Mouse (Mus musculus) limb, embryonic 15.5 days (tissue): ENCODE measurements around the gene Tubgcp2. TPM values are rescaled to one million over a fixed set of nuclear protein-coding genes. Genes with fewer than 3 reads are reported as not detected.

Experiments
- ATAC-seq: fragments of 200-750 bp; cut with Nextera tagmentation; 2 replicates; pipeline ENCODE4 v1.8.0; 2017; ENCODE audit warnings: low read depth, moderate TSS enrichment; ENCODE audit not compliant: insufficient number of reproducible peaks, low FRiP score, low TSS enrichment
- H3K27ac ChIP-seq: fragments of 300-500 bp; sonication (generic); 2 replicates; pipeline ENCODE4 v1.5.1; 2015; ENCODE audit warnings: moderate library complexity, mild to moderate bottlenecking, inconsistent platforms
- H3K27me3 ChIP-seq: fragments of 300-500 bp; sonication (generic); 2 replicates; pipeline ENCODE4 v1.6.1; 2015; ENCODE audit warnings: inconsistent platforms
- H3K36me3 ChIP-seq: fragments of 300-500 bp; sonication (generic); 2 replicates; pipeline ENCODE4 v1.6.1; 2015; ENCODE audit warnings: inconsistent platforms
- H3K4me1 ChIP-seq: fragments of 300-500 bp; sonication (generic); 2 replicates; pipeline ENCODE4 v1.6.1; 2015; ENCODE audit warnings: inconsistent platforms
- H3K4me2 ChIP-seq: fragments of 300-500 bp; sonication (generic); 2 replicates; pipeline ENCODE4 v1.6.1; 2015; ENCODE audit warnings: mild to moderate bottlenecking, inconsistent platforms
- H3K4me3 ChIP-seq: fragments of 300-500 bp; sonication (generic); 2 replicates; pipeline ENCODE4 v1.5.1; 2015; ENCODE audit warnings: mild to moderate bottlenecking, inconsistent platforms
- H3K9ac ChIP-seq: fragments of 300-500 bp; sonication (generic); 2 replicates; pipeline ENCODE4 v1.6.1; 2015; ENCODE audit warnings: inconsistent platforms
- H3K9me3 ChIP-seq: fragments of 300-500 bp; sonication (generic); 2 replicates; pipeline ENCODE4 v1.6.1; 2016; ENCODE audit warnings: inconsistent platforms
- WGBS: fragments of 180-500 bp; shearing (Covaris S2); methylation state at CpG from one replicate; pipeline ENCODE4 v1.1.7; 2015; 5-methylcytosine and 5-hydroxymethylcytosine counted together
- polyA plus RNA-seq: library from polyadenylated mRNA; unstranded; fragments of >200 nt; fragmentation: Nextera tagmentation; extraction: Ambion mirVana; gene quantifications from 2 replicates; pipeline ENCODE4 v1.2.1, GENCODE M21; 2015

Gene Tubgcp2
- polyA plus RNA-seq, 1 experiment from 2014 or later: 51.9 TPM

DNA sequence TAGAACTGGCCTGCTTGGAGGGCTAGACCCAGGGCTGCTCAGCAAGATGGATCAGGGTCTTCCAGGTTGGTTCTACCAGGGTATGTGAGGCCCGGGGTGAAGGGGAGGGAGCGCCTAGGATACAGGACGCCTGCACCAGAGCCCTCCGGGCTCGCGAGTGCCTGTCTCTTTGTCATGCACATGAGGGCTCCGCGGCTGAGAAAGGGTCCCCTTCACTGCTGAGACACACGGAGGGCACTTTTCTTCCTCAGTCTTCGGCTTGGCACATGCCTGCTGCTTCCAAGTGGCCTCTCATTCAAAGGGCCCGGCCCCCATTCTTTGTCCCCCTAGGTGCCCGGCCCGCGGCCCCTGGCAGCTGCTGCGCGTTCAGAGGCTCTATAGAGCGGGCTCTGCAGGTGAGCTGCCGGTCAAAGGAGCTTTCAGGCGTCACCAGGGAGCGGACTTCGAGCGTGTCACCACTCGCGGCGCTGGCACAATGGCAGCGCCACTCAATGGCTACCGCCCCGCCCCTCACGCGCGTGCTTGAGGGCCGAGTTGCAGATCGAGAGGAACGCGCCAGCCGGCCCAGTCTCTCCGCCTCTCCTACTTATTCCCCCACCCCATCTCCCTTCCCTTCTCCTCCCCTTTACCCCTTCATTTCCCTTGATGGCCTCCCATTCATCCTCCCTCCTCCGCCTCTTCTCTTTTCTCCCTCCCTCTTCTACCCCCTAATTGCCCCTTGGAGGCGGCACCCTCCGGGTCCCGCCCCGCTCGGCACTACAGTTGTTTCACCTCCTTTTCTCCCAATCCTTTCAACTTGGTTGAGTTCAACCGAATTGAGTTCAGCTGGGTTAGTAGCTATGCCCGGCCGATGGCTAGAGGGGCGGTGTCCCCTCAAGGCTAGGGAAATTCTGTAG lies 24.7 kb upstream of the Tubgcp2 start:
- Histone ChIP-seq H3K9ac (no peak overlapping the region), H3K27me3 (peaks cover 93% of the 10 kb centered on the region), H3K4me3 (peak overlapping the region; percentile 38), H3K27ac (no peak overlapping the region), H3K36me3 (no peaks in the 10 kb centered on the region), H3K4me1 (peaks cover 21% of the 10 kb centered on the region), H3K4me2 (peak overlapping the region; percentile 83), H3K9me3 (no peaks in the 10 kb centered on the region)
- 2% methylated on average over 46 of the region's 47 CpGs for WGBS
- no peak for ATAC-seq

DNA sequence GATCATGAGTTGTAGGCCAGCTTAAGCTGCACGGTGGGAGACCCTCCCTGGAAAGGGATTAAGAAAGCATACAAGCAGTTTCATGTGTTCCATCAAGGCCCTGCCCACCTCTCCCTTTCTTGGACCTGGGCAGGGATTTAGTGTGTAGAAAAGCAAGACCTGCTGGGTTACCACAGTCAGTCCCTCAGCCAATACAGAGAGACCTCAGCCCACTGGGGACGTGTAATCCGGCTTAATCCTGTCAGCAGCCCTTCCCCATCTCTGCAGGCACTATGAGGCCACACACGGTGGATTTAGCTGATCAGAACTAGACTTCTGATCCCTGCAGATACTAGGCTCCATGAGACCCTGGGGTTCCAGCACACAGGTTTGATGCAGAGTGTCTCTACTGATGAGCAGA lies 23.1 kb upstream of the Tubgcp2 start:
- no peak for ATAC-seq
- Histone ChIP-seq H3K9ac (no peak overlapping the region), H3K4me2 (no peak overlapping the region), H3K27me3 (peaks cover 93% of the 10 kb centered on the region), H3K36me3 (no peaks in the 10 kb centered on the region), H3K4me3 (no peak overlapping the region), H3K4me1 (peaks cover 21% of the 10 kb centered on the region), H3K9me3 (no peaks in the 10 kb centered on the region), H3K27ac (no peak overlapping the region)
- 53% methylated on average over 4 of the region's 4 CpGs for WGBS

DNA sequence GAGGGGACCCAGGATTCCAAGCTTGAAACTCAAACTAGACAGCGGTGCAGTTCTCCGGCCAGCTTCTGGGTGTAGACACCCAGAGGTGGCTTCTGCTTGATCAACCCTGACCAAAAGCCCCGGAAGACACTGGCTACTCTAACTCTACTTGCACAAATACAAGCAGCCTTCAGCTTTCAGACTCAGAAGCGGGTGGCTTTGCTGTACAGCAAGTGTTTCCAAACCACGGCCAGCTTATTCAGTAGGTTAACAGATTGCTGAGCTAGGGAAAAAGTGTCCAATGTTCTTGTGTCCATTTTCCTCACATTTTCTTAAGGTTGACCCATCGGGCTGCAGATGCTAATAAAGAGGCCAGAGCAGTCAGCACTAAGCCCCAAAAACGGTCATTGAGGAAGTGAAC lies 22.1 kb upstream of the Tubgcp2 start:
- ATAC-seq: no peak
- Histone ChIP-seq H3K9me3 (no peaks in the 10 kb centered on the region), H3K36me3 (no peaks in the 10 kb centered on the region), H3K9ac (no peak overlapping the region), H3K4me1 (peaks cover 21% of the 10 kb centered on the region), H3K4me3 (peak overlapping the region; percentile 44), H3K27me3 (peaks cover 91% of the 10 kb centered on the region), H3K4me2 (peak overlapping the region; percentile 86), H3K27ac (no peak overlapping the region)
- 28% methylated on average over 7 of the region's 7 CpGs for WGBS

DNA sequence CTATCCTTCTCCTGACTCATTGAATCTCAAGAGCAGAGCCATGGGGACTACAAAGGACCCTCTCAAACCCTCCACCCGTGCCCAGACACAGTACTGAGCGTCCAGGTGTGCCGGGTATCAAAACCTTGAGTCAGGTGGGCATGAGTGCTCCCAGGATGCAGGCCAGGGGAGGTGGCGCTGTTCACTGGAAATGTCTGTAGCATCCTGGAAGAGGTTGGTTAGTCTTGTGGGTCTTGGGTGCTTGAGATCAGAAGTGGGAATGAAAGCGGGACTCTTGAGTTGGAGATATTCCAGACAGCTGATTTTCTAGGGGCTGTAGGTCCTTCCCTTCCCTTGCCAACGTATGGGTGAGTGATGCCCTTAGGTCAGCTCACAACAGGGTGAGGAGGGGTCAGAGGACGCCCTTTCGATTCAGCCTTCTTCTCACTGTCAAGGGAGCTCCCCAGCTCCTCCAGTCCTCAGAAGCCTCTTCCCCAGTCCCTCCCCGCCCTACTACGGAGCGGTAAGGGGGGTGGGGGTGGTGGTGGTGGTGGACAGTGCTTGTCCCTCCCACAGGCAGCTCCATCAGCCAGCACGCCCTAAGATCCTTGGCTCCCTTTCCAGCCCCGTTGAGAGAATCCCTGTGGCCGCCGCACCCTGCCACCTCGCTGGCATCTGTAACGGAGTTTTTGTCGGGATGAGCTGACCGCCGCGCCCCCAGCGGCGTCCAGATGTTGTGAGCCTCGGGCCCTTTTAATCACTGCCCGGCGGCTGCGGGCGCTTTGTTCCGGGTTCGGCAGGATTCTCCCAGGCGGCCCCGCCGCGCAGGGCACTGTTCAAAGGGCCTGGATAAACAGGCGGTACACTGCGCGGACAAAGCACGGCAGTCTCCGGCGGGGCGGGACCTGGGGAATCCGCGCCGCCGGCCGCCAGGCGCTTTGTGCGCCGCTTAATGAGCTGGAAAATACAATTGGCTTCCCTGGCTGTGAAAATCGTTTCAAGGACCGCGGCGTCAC lies 21.2 kb upstream of the Tubgcp2 start:
- H3K9me3 ChIP-seq: no peaks in the 10 kb centered on the region
- ATAC-seq: 0 out of 2 replicates have a peak, but pooled peaks have one; percentile 40
- WGBS: 4% methylated on average over 53 of the region's 53 CpGs
- H3K4me3 ChIP-seq: peak overlapping the region; percentile 44
- peak overlapping the region; percentile 23; the same call in 1 of the 2 replicates for H3K9ac ChIP-seq
- no peak overlapping the region for H3K27ac ChIP-seq
- peak overlapping the region; percentile 86 for H3K4me2 ChIP-seq
- H3K4me1 ChIP-seq: peaks cover 21% of the 10 kb centered on the region
- no peaks in the 10 kb centered on the region for H3K36me3 ChIP-seq
- H3K27me3 ChIP-seq: peaks cover 91% of the 10 kb centered on the region

DNA sequence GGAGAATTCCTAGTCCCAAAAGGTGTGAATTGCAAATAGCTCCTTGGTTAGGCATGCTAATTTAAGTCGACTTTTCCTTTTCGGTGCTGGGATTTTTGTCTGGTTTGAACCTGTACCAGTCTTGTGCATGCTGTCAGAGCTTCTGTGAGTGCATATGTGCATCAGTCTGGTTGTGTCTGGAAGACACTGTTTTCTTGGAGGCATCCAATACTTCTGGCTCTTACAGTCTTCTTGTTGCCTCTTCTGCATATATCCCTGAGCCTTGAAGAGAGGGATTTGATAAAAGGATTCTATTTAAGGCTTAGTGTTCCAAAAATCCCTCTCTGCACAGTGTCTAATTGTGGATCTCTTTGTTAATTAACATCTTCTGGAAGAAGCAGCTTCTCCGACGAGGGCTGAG lies 17.7 kb upstream of the Tubgcp2 start:
- peaks cover 89% of the 10 kb centered on the region for H3K27me3 ChIP-seq
- H3K36me3 ChIP-seq: no peaks in the 10 kb centered on the region
- H3K4me3 ChIP-seq: no peak overlapping the region
- no peak for ATAC-seq
- no peak overlapping the region for H3K4me2 ChIP-seq
- 72% methylated on average over 4 of the region's 4 CpGs for WGBS
- no peaks in the 10 kb centered on the region for H3K9me3 ChIP-seq
- H3K4me1 ChIP-seq: peaks cover 17% of the 10 kb centered on the region
- no peak overlapping the region for H3K9ac ChIP-seq
- no peak overlapping the region for H3K27ac ChIP-seq

DNA sequence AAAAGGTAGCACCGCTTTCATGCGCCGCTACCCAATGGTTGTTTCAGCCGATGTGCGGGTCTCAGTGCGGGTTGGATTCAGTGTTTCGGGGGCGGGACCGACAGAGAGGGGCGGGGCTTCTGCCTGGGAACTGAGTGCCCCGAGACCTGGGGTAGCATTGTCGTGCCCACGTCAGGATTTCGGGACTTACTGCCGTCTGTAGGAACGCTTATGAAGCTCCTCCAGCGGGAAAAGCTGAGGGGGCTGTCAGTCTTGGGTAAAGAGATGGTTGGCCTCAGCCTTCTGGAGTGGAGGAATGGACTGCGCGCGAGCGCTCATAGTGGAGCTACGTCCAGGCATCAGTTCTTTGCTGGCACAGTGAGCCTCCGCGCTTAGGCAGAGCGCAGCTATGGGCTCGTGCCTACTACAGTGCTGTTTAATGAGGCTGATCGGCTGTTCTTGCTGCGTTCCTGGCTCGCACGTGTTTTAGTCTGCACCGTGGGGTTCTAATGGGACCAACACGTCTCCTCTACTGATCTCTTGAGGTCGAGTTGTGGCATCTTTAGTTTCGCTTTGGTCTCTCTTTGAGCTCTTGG lies 12.7 kb upstream of the Tubgcp2 start:
- ATAC-seq: peak; percentile 25; the same call in 1 of the 2 replicates
- H3K9ac ChIP-seq: no peak overlapping the region
- H3K4me3 ChIP-seq: peak overlapping the region; percentile 41
- H3K27me3 ChIP-seq: peaks cover 92% of the 10 kb centered on the region
- H3K4me2 ChIP-seq: peak overlapping the region; percentile 86
- H3K27ac ChIP-seq: no peak overlapping the region
- H3K9me3 ChIP-seq: no peaks in the 10 kb centered on the region
- H3K36me3 ChIP-seq: no peaks in the 10 kb centered on the region
- WGBS: under 1% methylated on average over 34 of the region's 34 CpGs
- H3K4me1 ChIP-seq: peaks cover 24% of the 10 kb centered on the region

DNA sequence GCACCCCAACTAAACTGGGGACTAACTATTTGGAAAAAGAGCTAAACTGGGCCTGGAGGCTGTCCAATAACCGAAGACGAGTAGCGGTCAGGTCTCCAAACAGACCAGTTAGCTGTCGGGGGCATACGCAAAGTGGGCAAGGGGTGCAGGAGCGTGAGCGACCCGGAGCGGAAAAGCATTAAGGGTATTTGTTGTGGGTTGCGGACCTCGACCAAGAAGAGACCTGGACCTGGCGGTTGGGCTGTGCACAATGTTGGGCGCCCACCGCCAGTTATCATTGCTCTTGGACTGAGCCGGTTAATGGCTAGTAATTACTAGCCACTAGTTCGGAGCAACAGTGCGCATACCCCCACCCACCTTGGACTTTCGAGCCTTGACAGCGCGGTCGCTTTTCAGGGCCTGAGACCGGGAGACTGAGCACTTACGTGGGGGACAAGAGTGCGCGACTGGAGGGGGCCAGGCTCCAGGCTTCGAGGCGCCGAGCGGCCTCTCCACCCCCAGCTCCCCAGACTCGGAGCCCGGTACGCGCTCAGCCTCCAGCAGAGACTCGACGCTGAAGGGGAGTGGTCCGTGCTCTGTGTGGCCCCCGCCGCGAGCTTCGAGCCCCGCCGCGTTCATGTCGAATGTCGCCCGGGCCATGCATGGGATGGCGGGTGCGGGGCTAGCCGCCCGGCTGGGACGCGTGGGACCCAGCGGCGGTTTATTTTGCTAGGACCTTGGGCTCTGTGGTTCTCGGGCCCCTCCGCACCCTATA lies 12.1 kb upstream of the Tubgcp2 start, which contains the start of gene Msx3:
TSS of gene Msx3 (minus strand) at position 729 of the 754 bp plus-strand sequence.
- Histone ChIP-seq H3K27ac (no peak within 1 kb of the TSS), H3K9me3 (no peaks in the 10 kb centered on the region), H3K9ac (no peak within 1 kb of the TSS), H3K36me3 (no peaks in the 10 kb centered on the region), H3K4me3 (peak within 1 kb of the TSS; percentile 41), H3K4me1 (peaks cover 24% of the 10 kb centered on the region), H3K4me2 (peak within 1 kb of the TSS; percentile 86), H3K27me3 (peaks cover 90% of the 10 kb centered on the region)
- WGBS: 1% methylated on average over 56 of the region's 56 CpGs
- 0 out of 2 replicates have a peak, but pooled peaks have one; percentile 32 for ATAC-seq

DNA sequence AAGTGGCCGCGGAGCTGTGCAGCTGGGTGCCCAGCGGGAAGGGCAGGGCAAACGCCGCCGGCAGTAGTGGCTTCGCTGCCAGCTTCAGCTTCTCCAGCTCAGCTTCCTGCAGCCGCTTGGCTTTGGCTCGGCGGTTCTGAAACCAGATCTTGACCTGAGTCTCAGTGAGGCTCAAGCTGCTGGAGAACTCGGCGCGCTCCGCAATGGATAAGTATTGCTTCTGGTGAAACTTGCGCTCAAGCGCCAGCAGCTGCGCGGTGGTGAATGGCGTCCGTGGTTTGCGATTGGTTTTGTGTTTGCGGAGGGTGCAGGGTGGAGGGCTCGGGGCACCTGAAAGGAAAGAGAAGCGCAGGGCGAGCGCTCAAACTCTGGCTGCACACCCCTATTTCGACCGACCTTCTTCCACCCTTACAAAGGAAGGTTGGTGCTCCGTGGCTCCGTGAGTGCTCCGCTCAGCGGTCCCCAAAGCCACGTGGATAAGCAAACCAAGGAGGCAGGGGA lies 11.4 kb upstream of the Tubgcp2 start:
- Histone ChIP-seq H3K36me3 (no peaks in the 10 kb centered on the region), H3K27ac (no peak overlapping the region), H3K27me3 (peaks cover 85% of the 10 kb centered on the region), H3K4me3 (peak overlapping the region; percentile 41), H3K4me2 (peak overlapping the region; percentile 86), H3K9ac (no peak overlapping the region), H3K9me3 (no peaks in the 10 kb centered on the region), H3K4me1 (peaks cover 24% of the 10 kb centered on the region)
- ATAC-seq: no peak
- under 1% methylated on average over 33 of the region's 33 CpGs for WGBS

DNA sequence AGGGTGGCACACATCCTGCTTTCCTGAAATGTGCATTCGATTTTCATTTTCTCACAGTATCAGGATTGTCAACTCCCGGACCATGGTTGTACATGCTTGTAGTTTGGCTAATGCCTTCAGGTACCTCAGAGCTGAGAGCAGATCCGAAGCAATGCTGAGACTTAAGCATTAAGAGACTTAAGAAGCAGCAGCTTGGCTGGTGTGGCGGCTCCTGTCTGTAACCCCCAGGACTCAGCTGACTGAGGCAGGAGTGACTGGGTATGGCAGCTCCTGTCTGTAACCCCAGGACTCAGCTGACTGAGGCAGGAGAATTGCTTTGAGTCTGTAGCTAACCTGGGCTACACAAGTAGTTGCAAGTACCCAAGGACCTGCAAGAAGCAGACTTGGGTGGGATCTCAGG lies 9.1 kb upstream of the Tubgcp2 start:
- no peak overlapping the region for H3K4me2 ChIP-seq
- no peak overlapping the region for H3K27ac ChIP-seq
- H3K9me3 ChIP-seq: no peaks in the 10 kb centered on the region
- peaks cover 24% of the 10 kb centered on the region for H3K4me1 ChIP-seq
- 66% methylated on average over 4 of the region's 4 CpGs for WGBS
- peaks cover 8% of the 10 kb centered on the region; the same call in 1 of the 2 replicates for H3K36me3 ChIP-seq
- no peak overlapping the region for H3K9ac ChIP-seq
- H3K4me3 ChIP-seq: no peak overlapping the region
- H3K27me3 ChIP-seq: peaks cover 63% of the 10 kb centered on the region
- no peak for ATAC-seq

DNA sequence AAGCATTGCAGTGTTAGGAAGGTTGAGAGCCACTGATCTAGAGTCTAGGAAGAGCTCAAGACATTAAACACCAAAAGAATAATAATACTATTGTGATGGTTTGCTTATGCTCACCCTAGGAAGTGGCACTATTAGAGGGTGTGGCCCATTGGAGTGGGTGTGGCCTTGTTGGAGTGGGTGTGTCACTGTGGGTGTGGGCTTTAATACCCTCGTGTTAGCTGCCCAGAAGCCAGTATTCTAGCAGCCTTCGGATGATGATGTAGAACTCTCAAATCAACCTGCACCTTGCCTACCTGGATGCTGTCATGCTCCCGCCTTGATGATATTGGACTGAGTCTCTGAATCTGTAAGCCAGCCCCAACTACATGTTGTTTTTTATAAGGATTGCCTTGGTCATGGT lies 6.3 kb upstream of the Tubgcp2 start:
- WGBS: 63% methylated on average over 3 of the region's 3 CpGs
- no peak overlapping the region for H3K4me3 ChIP-seq
- ATAC-seq: no peak
- peaks cover 23% of the 10 kb centered on the region for H3K36me3 ChIP-seq
- no peaks in the 10 kb centered on the region for H3K9me3 ChIP-seq
- H3K4me1 ChIP-seq: peaks cover 3% of the 10 kb centered on the region
- H3K27me3 ChIP-seq: peaks cover 36% of the 10 kb centered on the region
- H3K4me2 ChIP-seq: no peak overlapping the region
- H3K27ac ChIP-seq: no peak overlapping the region
- H3K9ac ChIP-seq: no peak overlapping the region

DNA sequence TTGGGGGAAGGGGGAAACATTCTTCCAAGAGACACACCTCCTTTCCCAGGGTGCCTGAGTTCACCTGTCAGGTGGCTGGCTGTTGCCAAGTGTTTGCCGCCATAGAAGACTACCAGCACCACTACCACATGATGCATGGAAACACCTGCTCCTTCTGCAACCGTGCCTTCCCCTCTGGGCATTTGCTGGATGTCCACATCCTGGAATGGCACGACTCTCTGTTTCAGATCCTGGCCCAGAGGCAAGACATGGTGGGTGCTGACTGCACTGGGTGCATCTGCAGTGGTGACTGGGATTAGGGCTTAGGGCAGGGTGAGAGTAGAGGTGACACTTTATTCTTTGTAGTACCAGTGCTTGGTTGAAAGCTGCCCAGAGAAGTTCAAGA lies 694 bp upstream of the Tubgcp2 start:
- Histone ChIP-seq H3K4me1 (peaks cover 20% of the 10 kb centered on the region), H3K27me3 (no peaks in the 10 kb centered on the region), H3K4me2 (peak overlapping the region; percentile 77), H3K9ac (peak overlapping the region; percentile 57), H3K9me3 (no peaks in the 10 kb centered on the region), H3K36me3 (peaks cover 37% of the 10 kb centered on the region), H3K4me3 (peak overlapping the region; percentile 83), H3K27ac (no peak overlapping the region)
- no peak for ATAC-seq
- WGBS: 44% methylated on average over 3 of the region's 3 CpGs
